Mouse (Mus musculus) testis, adult 2 months (tissue): ENCODE measurements around the gene Ran.

Experiments
- CTCF ChIP-seq: fragments of 200-500 bp; IDR thresholded peaks from 2 replicates; pipeline ENCODE4 v1.5.1; 2012; ENCODE audit warnings: low read depth, mild to moderate bottlenecking, inconsistent platforms, low read length, moderate library complexity; ENCODE audit not compliant: control insufficient read depth, insufficient read depth, insufficient replicate concordance
- POLR2A ChIP-seq: fragments of 200-500 bp; IDR thresholded peaks from 2 replicates; pipeline ENCODE4 v1.6.1; 2012; ENCODE audit warnings: low read depth, mild to moderate bottlenecking, inconsistent platforms, low read length, moderate library complexity; ENCODE audit not compliant: control insufficient read depth

- TF ChIP-seq CTCF (no peak), POLR2A (no peak)
These were observed 29.5 kb downstream of the Ran start for GRCm38 (mm10) chr5:129049372-129049771.
